23 mouse cellular contexts compared by ENCODE assay signal in genomic region chr3:55309961-55310360, GRCm38 (mm10).
DNase-seq lines count a peak whose midpoint lies in the region; ATAC-seq and TF ChIP-seq lines count a peak whose summit lies in the region.
"Had no signal": no experiment of that assay in that cellular context is flagged by ENCODE, and none has a peak within 500 bp of the region (broad histone marks: within the 10 kb centered on the region; RNA-seq: fewer than 3 reads in every experiment).

No protein-coding gene starts in this region.

- 70% methylated on average over 8 of the region's 8 CpGs for WGBS in hindbrain, embryonic 10.5 days
- WGBS in hindbrain, postnatal 0 days: 62% methylated on average over 8 of the region's 8 CpGs

- H3K27ac ChIP-seq in hindbrain, embryonic 10.5 days: 0 out of 2 replicates have a peak overlapping the region, but pooled peaks have one; percentile 3
- H3K27ac ChIP-seq in hindbrain, postnatal 0 days: no peak overlapping the region
- H3K27ac ChIP-seq: embryonic facial prominence, embryonic 13.5 days; forebrain, embryonic 10.5 days; forebrain, embryonic 15.5 days; heart, embryonic 13.5 days; hindbrain, embryonic 13.5 days; intestine, embryonic 15.5 days had no signal

- DNase-seq in hindbrain, embryonic 10.5 days (ENCODE audit: low spot score): no peak
- no peak for DNase-seq in hindbrain, postnatal 0 days (ENCODE audit: low spot score)
- DNase-seq in lung, postnatal 10 days: peak; percentile 12
- DNase-seq in lung, adult 18-20 months: no peak
- DNase-seq in fibroblast of lung, adult 2 months (ENCODE audit: low read depth): peak; percentile 39
- DNase-seq in cerebellum, postnatal 10 days: no peak
- DNase-seq: adrenal gland, adult 8-10 months; adrenal gland, postnatal 36 days; B cell, adult 2 months; cerebellum, adult 2 months; cerebellum, postnatal 14 days; embryo, embryonic 11 days; gastrocnemius, postnatal 14 days; heart, adult 11 months; heart, postnatal 36 days had no signal

- H3K4me1 ChIP-seq in hindbrain, embryonic 10.5 days (replicated peaks): 0 out of 2 replicates have a peak, but pooled peaks cover 3% of the 10 kb centered on the region
- H3K4me1 ChIP-seq in hindbrain, postnatal 0 days (ENCODE audit: insufficient read depth, low read length): no peaks in the 10 kb centered on the region
- H3K4me1 ChIP-seq: heart, embryonic 13.5 days; intestine, embryonic 15.5 days had no signal

- no peaks in the 10 kb centered on the region for H3K27me3 ChIP-seq in hindbrain, embryonic 10.5 days (ENCODE audit: insufficient read depth, poor library complexity, severe bottlenecking)
- no peaks in the 10 kb centered on the region for H3K27me3 ChIP-seq in hindbrain, postnatal 0 days (ENCODE audit: insufficient read depth, low read length)
- H3K27me3 ChIP-seq: embryonic facial prominence, embryonic 13.5 days; forebrain, embryonic 15.5 days; heart, embryonic 13.5 days; hindbrain, embryonic 13.5 days; intestine, embryonic 15.5 days had no signal

- H3K36me3 ChIP-seq in hindbrain, embryonic 10.5 days: 0 out of 2 replicates have a peak, but pooled peaks cover 3% of the 10 kb centered on the region
- no peaks in the 10 kb centered on the region for H3K36me3 ChIP-seq in hindbrain, postnatal 0 days (ENCODE audit: insufficient read depth, low read length)
- H3K36me3 ChIP-seq: embryonic facial prominence, embryonic 13.5 days; forebrain, embryonic 10.5 days; G1E; heart, embryonic 13.5 days; intestine, embryonic 15.5 days had no signal

- no peak for ATAC-seq in hindbrain, postnatal 0 days
- ATAC-seq: CD4-positive, CD25-positive, alpha-beta regulatory T cell, adult 4 months; forebrain, embryonic 15.5 days; intestine, embryonic 15.5 days had no signal

- TF ChIP-seq CTCF in hindbrain, postnatal 0 days (IDR thresholded peaks at IDR 0.05; ENCODE audit: low read depth): no peak

- H3K4me3 ChIP-seq in hindbrain, embryonic 10.5 days: no peak overlapping the region
- H3K4me3 ChIP-seq in hindbrain, postnatal 0 days (ENCODE audit: low read length): no peak overlapping the region
- H3K4me3 ChIP-seq: embryonic facial prominence, embryonic 13.5 days; forebrain, embryonic 10.5 days; forebrain, embryonic 15.5 days; heart, embryonic 13.5 days; hindbrain, embryonic 13.5 days; intestine, embryonic 15.5 days had no signal

- no peak overlapping the region for H3K9ac ChIP-seq in hindbrain, postnatal 0 days (replicated peaks; ENCODE audit: low read length)
- H3K9ac ChIP-seq: embryonic facial prominence, embryonic 13.5 days; forebrain, embryonic 15.5 days; heart, embryonic 13.5 days; hindbrain, embryonic 13.5 days; intestine, embryonic 15.5 days had no signal

- no peaks in the 10 kb centered on the region for H3K9me3 ChIP-seq in hindbrain, embryonic 10.5 days
- no peaks in the 10 kb centered on the region for H3K9me3 ChIP-seq in hindbrain, postnatal 0 days (ENCODE audit: low read length)
- H3K9me3 ChIP-seq: embryonic facial prominence, embryonic 13.5 days; forebrain, embryonic 10.5 days; forebrain, embryonic 15.5 days; heart, embryonic 13.5 days; hindbrain, embryonic 13.5 days; intestine, embryonic 15.5 days had no signal

- H3K4me2 ChIP-seq in hindbrain, postnatal 0 days (ENCODE audit: low read depth, low read length): no peak overlapping the region
- H3K4me2 ChIP-seq: embryonic facial prominence, embryonic 13.5 days; forebrain, embryonic 15.5 days; heart, embryonic 13.5 days; hindbrain, embryonic 13.5 days; intestine, embryonic 15.5 days had no signal

Comparison
In these comparisons a context has a peak if more than half of its experiments do, and no peak if none do; other contexts are left out.
1. DNase-seq: peak in lung, postnatal 10 days (single experiment) and fibroblast of lung, adult 2 months (single experiment); none in hindbrain, embryonic 10.5 days (single experiment), hindbrain, postnatal 0 days (single experiment), lung, adult 18-20 months (0 of 2) and cerebellum, postnatal 10 days (0 of 2).